Mouse (Mus musculus) cerebellum, postnatal 14 days (tissue): ENCODE results near the gene Mon2.
"Not testable (repeated sequence)": the region's sequence is repeated elsewhere in the genome, so short reads cannot be mapped to it uniquely, and the experiment has no call there.

Source experiments
- DNase-seq, 2 experiments: peaks; one replicate each; pipeline ENCODE4 v3.0.0; 2021; ENCODE audit warnings: mixed read lengths in 2 of 2

Gene Mon2

DNA sequence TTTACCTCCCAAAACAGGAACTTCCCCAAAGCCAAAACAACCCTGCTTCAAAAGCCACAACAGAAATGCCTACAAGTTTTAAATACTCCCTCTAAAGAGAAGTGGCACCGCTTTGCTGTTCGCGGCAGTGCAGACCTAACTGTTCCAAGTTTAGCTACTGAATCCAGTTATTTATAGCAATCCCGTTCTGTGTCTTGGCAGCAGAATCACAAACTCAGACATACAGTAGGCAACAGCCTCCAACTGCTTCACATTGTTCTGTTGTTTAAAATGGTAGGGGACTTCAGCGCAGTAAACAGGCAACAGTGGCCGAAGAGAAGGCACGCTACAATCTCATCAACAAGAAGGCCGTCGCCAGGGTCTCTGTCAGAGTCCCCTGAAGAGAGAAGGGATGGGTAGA lies 85.3 kb downstream of the Mon2 start:
- DNase-seq, result peak in 1 of 2 experiments; percentile 36

GRCm38 (mm10) chr10:122990606-122991005 lies 85.7 kb downstream of the Mon2 start:
- DNase-seq, result peak in 1 of 2 experiments; percentile 23

DNA sequence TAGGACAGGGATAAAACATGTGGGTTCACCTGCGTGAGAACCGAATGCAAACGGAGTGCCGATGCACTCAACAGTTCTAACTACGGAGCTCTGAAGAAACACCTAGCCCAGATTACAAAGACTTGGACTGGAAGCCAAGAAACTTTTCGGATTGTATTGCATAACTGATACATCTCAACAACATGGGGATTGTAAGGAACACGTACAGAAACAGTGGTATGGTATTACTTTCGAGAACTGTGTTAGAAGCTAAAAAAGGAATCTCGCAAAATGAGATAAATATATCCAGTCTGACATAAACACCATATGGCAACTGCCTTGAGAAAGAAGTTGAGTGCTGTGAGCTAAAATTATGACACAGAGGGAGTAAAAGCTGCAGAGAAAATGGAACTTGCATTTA lies 86.4 kb downstream of the Mon2 start:
- DNase-seq, result no peak

GRCm38 (mm10) chr10:122988372-122988771 lies 87.9 kb downstream of the Mon2 start:
- no peak for DNase-seq

DNA sequence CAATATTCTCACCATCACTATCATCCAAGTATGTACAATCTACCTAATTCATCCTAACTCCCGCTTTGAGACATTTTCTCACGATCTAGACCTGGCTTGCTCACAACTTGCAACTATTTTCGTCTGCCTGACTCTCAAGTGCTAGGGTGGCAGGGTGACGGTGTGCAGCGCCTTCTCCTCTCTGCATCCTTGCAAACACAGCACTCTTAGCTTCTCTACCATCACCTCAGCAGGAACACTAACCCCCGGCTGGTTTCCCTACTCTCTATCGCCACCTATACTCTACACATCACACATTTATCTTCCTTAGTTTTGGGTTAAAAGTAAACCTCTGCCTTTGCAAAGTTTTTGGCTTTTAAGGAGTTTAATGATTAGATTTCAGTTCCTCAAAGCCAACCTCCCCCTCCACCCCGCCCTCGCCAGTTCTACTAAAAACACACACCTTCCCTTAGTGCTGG lies 88.6 kb downstream of the Mon2 start:
- DNase-seq, result peak; percentile 42 to 46

GRCm38 (mm10) chr10:122986320-122987225 lies 89.7 kb downstream of the Mon2 start:
- DNase-seq, result peak; percentile 80 to 82

DNA sequence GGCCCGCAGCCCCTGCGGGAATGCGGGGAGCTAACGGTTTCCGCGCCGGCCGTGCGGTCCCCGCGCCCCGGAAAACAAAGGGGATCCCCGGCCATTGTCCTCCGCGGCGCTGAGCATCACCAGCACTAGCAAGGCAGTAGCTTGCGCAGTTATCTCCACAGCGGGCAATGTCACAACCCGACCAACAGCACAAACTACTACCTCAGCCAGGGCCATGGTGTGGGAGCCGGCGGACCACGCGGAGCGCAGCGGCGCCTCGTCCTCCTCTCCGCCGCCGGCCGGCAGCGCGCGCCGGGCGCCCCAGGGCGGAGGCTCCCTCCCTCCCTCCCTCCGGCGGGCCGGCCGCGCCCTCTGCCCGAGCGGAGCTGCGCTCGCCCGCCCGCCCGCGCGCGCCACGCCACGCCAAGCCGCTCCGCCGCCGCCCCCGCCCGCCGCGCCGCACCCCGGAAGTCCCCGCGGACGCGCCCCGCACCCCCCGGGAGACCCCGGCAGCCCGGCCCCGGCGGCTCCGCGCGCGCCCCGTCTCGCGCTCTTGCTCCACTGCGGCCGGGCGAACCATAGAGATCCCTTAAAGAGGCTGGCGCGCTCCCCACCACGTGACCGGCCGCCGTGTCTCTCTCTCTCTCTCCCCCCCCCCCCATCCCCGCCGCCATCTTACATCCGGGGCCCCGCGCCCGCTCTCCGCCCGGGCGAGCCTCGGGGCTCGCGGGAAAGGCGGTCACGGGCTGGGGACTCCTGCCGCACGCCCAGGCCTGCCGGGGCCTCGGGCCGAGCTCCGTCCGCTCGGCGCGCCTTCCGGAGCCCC lies 90.6 kb downstream of the Mon2 start:
- DNase-seq, result peak; percentile 91 to 92

DNA sequence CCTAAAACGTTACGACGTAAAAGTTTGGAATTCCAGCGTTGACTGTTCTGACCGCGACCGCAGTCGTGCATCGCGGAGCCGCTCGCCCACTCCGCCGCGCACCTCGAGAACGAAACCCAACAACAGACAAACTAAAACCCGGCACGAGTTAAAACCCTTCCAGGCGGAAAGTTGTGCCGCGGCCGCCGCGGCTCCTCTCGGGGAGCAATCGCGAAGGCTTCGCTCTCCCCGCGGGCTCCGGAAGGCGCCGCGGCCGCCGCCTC lies 91.1 kb downstream of the Mon2 start:
- peak in 1 of 2 experiments; percentile 68 for DNase-seq

GRCm38 (mm10) chr10:122984531-122985251 lies 91.6 kb downstream of the Mon2 start:
- no peak for DNase-seq

GRCm38 (mm10) chr10:122983579-122984530 lies 92.5 kb downstream of the Mon2 start:
- peak in 1 of 2 experiments; percentile 26 for DNase-seq

DNA sequence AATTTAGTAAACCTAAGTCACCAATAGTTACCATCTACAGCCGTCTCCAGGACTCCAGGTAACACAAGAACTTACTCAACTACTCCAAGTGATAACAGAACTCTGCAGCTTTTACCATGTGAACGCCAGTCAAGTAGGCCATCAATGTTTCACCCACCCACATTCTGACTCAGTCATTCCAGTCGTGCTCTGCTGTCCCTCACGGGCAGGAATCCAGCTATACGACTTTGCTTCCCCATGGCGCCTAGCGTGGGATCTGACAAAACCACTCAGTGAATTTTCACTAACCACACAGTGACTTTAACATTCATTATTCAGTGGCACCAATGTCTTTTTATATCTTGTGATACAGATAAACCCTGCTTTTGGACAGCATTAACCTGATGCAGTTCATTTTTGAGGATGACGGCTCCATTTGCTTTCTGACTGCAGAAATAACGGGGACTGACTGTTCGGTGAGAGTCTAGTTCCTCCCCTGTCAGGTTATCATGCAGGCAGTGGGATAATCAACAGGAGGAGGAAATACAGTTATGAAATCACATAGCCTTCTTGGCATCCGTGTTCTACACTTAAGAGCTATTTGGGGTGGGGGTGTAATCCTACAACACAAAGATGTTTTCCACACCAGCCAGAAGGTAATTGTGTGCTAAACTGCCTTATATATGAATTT lies 93.3 kb downstream of the Mon2 start:
- peak; percentile 26 to 41 for DNase-seq

- no peak for DNase-seq
Measured at GRCm38 (mm10) chr10:122980123-122980522, 96.2 kb downstream of the Mon2 start.

- no peak for DNase-seq
Measured at GRCm38 (mm10) chr10:122979356-122979755, 96.9 kb downstream of the Mon2 start.

DNA sequence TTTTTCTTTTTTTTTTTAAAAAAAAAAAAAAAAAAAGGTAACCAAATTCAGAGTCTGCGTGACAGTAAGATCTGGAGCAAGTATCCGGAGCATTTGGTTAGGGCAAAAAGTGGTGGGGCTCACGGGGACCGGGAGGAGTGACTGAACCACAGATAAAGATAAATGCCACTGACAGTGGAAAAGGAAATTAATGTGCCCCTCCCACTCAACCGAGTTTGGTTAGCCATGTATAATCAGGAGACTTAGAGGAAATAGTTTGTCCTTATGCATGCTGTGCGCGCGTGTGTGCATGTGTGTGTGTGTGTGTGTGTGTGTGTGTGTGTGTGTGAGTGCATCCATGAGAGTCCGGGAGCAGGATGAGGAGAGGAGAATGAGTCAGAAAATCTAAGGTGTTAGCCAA lies 100.3 kb downstream of the Mon2 start:
- DNase-seq, result no peak

DNA sequence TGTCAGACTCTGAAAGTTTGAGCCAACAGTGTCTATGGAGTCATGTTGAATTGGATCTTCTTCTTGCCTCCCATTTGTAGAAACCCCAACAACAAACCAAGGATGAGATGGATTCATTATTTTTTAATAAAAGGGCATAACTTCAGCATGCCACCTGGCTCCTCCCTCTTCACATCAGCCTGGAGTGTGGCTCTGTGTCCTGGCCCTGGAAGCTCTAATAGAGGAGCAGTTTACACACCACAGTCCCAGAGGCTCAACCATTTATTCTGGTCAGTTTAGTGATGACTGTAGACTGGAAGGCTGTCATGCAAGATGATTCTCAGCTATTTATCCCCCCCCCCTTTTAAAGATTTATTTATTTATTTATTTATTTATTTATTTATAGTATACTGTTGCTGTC lies 103.1 kb downstream of the Mon2 start:
- DNase-seq, result no peak

- DNase-seq, result no peak
Measured at GRCm38 (mm10) chr10:122970188-122970587, 106.1 kb downstream of the Mon2 start.

DNA sequence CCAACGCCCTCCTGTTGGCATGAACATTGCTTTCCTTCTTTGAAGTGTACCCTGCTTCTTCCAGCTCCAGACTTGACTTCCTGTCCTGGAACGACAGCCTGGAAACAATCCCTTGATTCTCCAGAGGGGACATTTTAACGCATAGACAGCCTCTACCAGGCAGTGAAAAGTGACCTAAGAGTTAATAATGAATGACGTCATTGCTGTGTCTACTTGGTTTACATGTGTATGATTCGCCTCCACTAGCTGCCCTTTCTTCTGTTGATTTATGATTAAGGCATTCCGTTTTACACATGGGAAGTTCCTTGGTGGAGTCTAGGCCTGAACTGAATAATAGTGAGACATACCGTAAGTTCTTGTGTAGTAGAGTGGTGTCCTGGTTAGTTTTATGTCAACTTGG lies 109.9 kb downstream of the Mon2 start:
- DNase-seq, result no peak

GRCm38 (mm10) chr10:122965650-122966049 lies 110.7 kb downstream of the Mon2 start:
- not testable (repeated sequence) for DNase-seq

DNA sequence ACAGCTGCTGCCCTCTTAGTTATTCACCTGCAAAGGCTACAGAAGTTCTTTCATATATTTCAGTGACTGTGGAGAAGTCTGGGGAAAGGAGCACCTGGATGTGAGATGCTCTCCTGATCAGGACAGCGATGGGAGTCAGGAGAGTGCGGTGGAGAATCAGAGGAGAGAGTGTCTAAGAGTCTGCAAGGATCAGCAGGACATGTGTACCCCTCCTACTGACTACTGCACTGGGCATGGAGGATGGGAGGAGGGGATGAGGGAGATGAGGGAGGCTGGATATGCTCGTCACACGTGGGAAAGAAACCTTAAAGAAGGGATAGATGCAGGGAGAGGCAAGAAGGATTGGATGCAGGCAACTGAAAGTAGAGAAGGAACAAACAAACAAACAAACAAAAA lies 112.1 kb downstream of the Mon2 start:
- DNase-seq, result no peak

- peak; percentile 35 to 39 for DNase-seq
Measured at GRCm38 (mm10) chr10:122963463-122964240, 112.7 kb downstream of the Mon2 start.

DNA sequence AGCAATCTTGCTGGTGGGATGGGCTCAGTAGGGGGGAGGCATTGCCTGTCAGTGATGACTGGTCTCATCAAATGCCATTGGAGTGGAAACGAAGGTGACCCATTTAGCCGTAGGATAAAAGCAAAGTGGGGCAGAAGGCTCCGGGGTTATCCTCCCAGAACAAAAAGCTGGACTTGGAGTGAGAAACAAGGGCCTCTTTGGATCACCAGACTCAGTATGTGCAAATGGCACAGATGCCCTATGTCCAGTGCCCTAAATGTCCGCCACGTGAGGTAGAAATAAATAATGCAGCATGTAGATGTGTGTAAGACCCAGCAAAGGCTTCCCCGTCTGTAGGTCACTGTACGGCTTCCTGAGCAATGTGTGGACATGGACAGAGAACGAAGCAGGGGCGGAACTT lies 113.7 kb downstream of the Mon2 start:
- DNase-seq, result no peak
